Mouse (Mus musculus) MEL-GATA-1-ER (cell line): ENCODE measurements around the gene Ky.

ENCODE experiments used
- DNase-seq: peaks from one replicate; pipeline ENCODE4 v3.0.0-alpha.2; 2012; ENCODE audit warnings: low read depth; ENCODE audit errors: extremely low read depth

The Ky gene

GRCm38 (mm10) chr9:102502015-102502633 lies 3.4 kb upstream of the Ky start:
- DNase-seq: no peak

- no peak for DNase-seq
These were observed 703 bp upstream of the Ky start for GRCm38 (mm10) chr9:102504716-102505378.

GRCm38 (mm10) chr9:102508315-102508714 lies 2.8 kb downstream of the Ky start:
- DNase-seq: no peak

- DNase-seq: no peak
These were observed 5.9 kb downstream of the Ky start for GRCm38 (mm10) chr9:102511423-102511822.

- DNase-seq: no peak
These were observed 8.0 kb downstream of the Ky start for GRCm38 (mm10) chr9:102513578-102513977.

GRCm38 (mm10) chr9:102518443-102518842 lies 12.9 kb downstream of the Ky start:
- DNase-seq: no peak

GRCm38 (mm10) chr9:102521396-102521795 lies 15.8 kb downstream of the Ky start:
- DNase-seq: no peak

GRCm38 (mm10) chr9:102528106-102528505 lies 22.6 kb downstream of the Ky start:
- no peak for DNase-seq

- DNase-seq: no peak
These were observed 23.0 kb downstream of the Ky start for GRCm38 (mm10) chr9:102528561-102528960.

GRCm38 (mm10) chr9:102529008-102529407 lies 23.5 kb downstream of the Ky start:
- DNase-seq: no peak

- DNase-seq: no peak
These were observed 25.7 kb downstream of the Ky start for GRCm38 (mm10) chr9:102531051-102531892.

GRCm38 (mm10) chr9:102536968-102537367 lies 31.4 kb downstream of the Ky start:
- no peak for DNase-seq

GRCm38 (mm10) chr9:102539699-102540098 lies 34.1 kb downstream of the Ky start:
- DNase-seq: no peak

- DNase-seq: peak; percentile 16
These were observed 36.1 kb downstream of the Ky start for GRCm38 (mm10) chr9:102541666-102542065.

GRCm38 (mm10) chr9:102542540-102542939 lies 37.0 kb downstream of the Ky start:
- DNase-seq: no peak

- DNase-seq: no peak
These were observed 38.2 kb downstream of the Ky start for GRCm38 (mm10) chr9:102543761-102544115.

- no peak for DNase-seq
These were observed 38.7 kb downstream of the Ky start for GRCm38 (mm10) chr9:102544116-102544772.

- peak; percentile 22 for DNase-seq
These were observed 39.3 kb downstream of the Ky start for GRCm38 (mm10) chr9:102544773-102545366.

- DNase-seq: peak; percentile 30
These were observed 40.1 kb downstream of the Ky start for GRCm38 (mm10) chr9:102545406-102546255.

GRCm38 (mm10) chr9:102546256-102547027 lies 40.9 kb downstream of the Ky start:
- DNase-seq: no peak
